Mouse (Mus musculus): ENCODE data around the gene Itih5.
A peak's percentile ranks its signal among the peaks of the same experiment; 100 is the strongest.

The Itih5 gene

DNA sequence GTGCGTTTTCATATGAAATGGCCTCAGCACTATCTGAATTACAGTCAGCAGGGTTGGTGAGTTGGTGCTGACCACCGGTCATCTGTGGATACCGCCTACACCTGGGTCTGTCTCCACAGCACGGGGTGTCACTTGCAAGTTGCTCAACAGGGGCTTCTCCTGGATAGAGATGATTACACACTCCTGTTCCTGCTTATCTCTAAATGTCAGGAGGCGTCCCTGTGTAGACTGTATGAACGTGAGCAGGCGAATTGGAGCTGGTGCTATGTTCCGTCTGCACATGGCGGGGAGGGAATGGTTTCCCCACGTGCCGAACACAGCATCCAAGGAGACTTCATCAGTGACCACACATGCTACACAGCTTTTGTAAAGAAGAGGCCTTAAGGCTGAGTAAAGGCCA lies 13.9 kb downstream of the Itih5 start:
- no peak for DNase-seq (ENCODE audit: inconsistent ontology term)

DNA sequence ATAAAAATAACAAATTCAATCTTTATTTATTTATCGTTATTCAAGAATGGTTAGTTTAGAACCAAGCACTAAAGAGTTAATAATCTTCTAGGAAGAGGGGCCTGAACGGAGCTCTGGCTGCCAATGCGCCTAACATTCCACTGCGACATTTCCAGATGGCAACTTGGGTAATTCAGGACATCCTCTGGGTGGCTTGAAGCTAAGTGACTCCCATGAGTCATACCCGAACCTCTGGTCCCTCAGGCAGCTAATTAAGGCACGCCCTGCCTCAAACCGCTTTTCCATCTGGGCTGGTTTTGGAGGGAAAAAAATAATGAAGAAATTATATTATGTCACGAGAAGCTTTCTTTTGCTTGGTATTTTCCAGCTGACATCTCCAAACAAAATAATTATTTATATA lies 14.6 kb downstream of the Itih5 start:
- peak; percentile 14 for DNase-seq (ENCODE audit: inconsistent ontology term)

DNA sequence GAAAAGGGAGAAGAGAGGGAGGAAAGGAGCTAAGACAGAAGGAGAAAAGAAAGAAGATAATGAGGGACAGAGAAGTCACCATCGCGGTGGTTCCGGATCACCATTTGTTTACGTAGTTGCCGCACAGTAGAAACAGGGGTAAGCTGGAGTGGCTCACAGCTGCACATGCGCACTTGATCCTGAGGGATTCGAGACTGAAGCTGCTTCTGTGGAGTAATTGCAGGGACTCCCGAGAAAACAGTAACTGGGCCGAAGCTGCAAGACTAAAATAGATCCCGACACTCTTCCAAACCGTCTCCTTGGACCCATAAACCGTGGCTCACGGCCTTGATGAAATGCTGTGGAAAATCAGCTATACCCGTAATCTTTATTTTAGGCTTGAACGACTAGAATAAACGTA lies 16.6 kb downstream of the Itih5 start:
- no peak for DNase-seq (ENCODE audit: inconsistent ontology term)

DNA sequence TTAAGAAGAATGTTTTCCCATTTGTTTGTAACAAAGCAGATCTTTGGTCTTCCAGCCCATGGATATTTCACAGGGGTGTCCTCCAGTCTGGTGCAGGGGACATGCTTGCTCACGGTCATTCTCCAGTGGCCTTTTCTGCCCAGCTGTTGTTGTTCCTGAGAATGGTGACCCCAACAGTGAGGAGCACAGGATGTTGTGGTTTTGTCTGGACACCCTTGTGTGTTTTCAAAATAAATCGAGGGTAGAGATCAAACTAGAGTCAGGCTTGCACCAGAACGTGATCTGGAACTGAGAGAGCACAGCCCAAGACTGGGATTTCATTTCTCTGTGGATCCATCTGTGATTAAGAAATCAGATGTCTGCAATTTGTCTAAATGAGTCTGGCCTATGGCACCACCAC lies 40.2 kb downstream of the Itih5 start:
- no peak for DNase-seq (ENCODE audit: inconsistent ontology term)

DNA sequence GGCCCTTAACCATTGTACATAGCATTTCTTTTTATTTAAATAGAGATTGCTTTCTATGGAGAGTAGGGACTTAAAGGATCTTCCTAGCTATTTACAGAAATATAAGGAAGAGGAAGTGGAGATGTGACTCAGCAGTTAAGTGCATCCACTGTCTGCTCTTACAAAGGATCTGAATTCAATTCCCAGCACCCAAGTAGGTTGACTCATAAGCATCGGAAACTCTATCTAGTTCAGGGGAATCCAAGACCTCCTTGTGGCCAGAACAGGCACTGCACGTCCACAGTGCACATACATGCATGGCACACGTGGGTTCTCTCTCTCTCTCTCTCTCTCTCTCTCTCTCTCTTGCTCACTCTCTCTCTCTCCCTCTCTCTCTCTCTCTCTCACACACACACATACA lies 41.8 kb downstream of the Itih5 start:
- DNase-seq (ENCODE audit: inconsistent ontology term): no peak

DNA sequence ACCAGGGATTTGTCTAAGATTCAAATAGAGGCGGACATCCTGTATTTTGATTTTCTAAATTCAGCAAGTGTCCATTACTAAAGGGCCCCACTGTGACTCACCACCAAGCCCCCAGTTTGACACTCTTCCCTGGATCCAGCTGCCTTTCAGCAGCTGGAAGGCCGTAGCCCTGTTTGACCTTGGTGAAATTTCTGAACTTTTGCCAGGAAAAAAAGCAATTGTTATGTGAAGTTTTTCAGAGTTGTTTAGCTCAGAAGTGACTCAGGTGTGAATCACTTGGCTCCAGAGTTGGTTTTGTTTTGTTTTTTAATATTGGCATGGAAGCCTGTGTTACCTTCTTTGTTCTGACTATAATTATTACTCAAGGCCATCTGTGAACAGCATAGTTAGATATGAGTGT lies 46.0 kb downstream of the Itih5 start:
- peak; percentile 46 for DNase-seq (ENCODE audit: inconsistent ontology term)

DNA sequence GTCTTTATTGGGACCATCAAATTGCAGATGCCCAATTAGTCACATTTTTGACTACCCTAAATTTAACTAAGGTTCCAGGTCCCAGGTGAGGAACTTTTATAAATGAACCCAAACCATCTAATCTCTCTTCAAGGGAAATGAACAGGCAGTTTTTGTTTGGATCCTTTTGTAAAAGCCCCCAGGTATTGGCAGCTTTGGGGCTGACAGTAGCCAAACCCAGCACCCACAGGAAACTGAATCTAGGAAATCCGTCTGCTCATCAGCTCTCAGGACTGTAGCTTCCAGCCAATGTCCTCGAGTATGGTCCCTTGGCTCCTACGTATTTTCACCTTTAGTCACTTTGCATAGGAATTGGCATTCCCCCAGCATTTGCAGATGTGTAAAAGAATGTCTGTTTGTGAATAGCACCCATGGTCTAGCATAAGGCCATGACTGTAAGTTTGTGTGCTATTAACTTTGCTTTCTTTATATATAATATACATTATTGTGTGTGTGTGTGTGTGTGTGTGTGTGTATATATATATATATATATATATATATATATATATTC lies 47.4 kb downstream of the Itih5 start:
- no peak for DNase-seq (ENCODE audit: inconsistent ontology term)

DNA sequence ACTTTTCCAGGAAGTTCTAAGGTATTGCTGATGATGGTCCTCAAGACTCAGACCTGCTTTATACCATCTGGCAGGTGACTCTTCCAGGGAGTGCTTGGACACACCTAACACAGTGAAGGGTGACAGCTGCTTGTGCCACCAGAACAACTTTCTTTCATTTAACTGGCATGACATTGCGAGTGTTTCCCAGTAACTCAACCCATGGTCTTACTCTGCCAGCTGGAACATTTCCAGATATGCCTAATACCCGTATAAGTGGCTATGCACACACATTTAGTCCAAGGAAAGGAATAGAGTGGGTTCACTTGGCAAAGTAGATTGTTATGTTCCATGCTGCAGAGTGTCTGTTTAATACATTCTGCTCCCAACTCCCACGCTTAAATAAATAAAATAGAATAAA lies 50.9 kb downstream of the Itih5 start:
- no peak for DNase-seq (ENCODE audit: inconsistent ontology term)

DNA sequence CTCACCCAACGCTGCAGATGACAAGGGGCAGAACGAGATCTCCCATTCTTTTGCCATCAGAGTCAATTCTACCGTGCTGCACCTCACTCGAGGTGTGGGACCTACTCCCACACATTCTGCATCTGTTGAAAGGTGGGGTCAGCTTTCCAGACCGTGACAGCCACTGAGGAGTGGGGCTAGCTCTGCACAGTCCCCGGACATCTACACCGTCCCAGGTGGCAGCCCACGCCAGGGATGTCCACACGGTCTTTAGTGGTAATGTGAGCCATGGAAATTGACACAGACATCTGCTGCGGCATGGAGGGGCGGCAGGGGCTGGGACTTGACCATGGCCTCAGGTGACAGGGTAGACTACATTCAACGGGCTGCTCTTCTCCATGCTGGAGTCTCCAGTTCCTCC lies 60.1 kb downstream of the Itih5 start:
- no peak for DNase-seq (ENCODE audit: inconsistent ontology term)

DNA sequence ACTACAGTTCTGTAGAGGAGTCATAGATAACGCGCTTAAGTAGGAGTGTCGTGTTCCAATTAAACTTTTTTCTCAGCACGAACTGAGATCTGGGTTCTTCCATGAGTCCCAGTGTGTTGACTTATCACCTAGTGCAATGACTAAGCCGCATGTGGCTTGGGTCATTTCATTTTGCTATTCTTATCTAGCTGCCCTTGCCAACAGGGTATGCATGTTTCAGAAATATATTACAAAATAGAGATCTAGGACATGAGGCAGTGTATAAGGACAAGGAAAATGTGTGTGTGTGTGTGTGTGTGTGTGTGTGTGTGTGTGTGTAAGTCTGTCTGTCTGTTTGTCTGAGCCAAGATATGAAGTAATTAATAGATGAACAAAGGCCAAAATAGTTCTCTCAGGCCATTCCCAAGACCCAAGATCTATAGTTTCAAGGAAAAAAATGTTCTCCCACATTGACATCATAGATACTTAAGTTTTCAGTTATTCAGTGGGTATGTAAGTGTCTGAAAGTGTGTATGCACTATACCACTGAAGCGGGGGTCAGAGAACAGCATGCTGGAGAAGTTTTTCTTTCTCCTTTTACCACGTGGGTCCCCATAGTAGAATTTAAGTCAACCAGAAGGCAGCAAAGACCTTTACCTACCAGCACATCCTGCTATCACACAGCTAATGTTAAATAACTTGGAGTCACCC lies 62.6 kb downstream of the Itih5 start:
- peak; percentile 32 for DNase-seq (ENCODE audit: inconsistent ontology term)

DNA sequence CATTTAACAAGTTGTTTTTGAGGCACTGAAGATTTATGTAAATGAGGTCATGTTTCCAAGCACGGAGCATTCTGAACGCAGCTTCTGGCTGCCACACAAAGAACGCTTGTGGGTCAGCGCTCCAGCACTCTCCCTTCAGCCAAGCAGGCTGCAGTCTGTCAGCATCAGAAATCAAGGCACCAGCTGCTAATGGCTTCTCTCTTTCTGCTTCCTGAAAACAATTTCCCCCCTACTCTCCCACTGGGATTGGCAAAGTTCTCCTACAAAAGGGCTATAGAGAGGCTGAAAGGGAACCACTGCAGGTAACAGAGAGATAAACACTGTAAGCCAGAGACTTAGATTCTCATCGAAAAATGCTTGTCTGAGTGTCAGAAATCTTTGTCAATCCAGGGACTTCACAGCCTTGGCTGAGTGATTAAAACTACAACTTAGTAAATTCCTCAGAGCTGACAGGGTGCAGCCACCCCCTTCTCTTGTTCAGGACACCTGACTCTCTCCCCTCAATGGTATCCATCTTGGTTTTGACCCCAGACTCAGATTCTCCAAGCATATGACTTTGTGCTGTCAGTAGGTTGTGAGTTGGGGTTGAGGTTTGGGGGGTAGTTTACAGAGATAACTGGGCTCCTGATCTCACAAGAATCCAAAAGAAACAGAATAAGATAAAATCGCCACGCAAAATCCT lies 63.3 kb downstream of the Itih5 start:
- DNase-seq (ENCODE audit: inconsistent ontology term): peak; percentile 77

DNA sequence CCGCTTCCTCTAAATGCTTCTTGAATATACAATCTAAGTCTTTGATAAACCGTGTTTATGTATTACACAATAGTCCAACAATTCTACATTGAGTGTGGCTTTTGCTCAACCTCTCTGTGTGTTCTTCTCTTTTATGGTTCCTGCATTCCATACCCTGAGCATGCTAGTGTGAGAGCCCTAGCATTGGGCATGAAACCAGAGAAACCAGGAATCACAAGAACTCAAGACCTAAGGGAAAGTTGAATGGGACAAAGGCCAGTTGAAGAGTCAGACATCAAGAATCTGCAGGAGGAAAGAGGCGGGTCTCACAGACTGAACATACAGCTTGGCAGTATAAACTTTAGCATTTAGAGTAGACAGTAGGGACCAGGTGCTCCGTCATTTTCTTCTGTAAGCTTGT lies 68.5 kb downstream of the Itih5 start:
- peak; percentile 62 for DNase-seq (ENCODE audit: inconsistent ontology term)

DNA sequence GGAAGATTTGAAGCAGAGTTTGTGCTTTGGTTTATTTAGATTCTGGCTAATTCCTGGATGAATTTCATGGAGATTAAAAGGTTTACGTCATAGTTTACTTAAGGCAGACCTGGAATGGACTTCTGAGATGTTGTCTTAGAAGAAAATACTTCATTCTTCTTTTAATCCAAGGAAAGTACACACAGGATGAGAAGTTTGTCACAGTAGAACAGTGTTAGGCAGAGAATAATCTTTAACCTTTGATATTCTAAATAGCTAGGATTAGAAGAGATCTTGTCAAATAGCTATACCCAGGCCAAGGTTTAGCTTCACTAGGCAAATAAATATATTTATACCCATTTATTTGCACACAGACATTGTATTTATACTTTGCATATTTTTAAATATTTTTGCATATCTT lies 73.5 kb downstream of the Itih5 start:
- no peak for DNase-seq (ENCODE audit: inconsistent ontology term)

DNA sequence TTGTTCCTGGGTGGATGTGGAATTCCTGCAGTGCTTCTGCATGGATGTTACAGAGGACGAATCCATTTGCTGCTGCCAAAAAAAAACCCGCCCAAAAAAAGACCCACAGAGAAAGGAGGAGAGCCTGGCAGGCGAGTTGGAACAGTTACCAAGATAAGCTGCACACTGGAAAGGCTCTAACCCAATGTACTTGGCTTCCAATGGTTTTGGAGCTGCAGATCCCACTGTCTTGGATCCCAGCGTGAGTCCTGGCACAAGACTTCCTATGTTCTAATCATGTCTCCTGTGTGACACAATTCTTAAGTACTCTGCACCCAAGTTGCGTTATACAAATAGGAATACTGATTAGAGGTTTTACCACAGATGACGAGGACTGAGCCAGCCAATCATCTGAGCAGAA lies 78.6 kb downstream of the Itih5 start:
- DNase-seq (ENCODE audit: inconsistent ontology term): no peak

DNA sequence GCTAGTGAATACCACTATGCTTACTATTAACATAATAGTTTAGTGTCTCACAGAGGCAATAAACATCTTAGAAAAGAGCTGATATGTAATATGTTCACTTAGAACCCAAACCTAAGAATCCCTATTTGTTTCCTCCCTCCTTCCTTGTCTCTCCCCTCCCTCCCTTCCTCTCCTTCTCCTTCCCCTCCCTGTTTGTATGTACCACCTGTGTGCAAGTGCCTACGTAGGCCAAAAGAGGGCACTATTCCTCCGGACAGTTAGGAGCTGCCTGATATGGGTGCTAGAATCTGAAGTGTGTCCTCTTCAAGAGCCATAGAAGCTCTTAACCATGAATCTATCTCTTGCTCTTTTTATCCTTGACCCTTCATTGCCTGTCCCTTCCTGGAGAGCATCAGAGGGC lies 83.2 kb downstream of the Itih5 start:
- no peak for DNase-seq (ENCODE audit: inconsistent ontology term)

DNA sequence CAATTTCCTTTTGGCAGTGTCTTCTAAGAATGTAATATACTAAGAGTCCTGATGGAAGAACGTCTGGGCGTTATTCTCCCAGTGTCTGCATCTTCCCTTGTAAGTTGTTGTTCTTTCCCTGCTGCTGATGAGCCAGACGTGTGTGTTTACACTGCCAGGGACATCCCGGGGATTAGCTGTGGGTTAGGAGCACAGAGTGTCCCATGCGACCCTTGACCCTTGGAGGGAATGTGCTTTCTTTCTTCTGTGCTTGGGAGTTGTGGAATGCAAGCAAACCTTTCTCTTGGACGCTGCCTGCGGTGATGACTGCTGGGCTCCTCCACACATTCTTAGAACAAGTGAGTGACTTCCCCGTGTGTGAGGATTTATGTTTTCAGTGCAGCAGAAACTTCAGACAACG lies 89.6 kb downstream of the Itih5 start:
- peak; percentile 72 for DNase-seq (ENCODE audit: inconsistent ontology term)

DNA sequence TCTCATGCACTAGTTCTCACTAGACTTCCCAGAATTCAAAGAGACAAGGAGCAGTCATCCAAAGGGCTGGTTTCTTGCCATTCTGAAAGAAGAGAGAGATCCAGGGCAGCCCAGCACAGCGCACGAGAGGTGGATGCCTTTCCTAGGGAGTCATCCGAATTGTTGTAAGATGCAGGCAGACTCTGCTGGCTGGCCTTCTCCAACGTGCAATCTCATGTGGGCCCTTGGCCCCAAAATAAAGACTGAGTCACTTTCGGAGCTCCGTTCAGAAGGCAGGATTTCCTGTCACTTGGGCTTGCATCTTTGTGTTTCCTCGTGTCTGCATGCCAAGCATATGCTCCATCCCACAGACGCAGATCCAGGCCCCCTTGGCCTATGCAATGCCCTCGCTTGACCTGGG lies 97.1 kb downstream of the Itih5 start:
- peak; percentile 92 for DNase-seq (ENCODE audit: inconsistent ontology term)

DNA sequence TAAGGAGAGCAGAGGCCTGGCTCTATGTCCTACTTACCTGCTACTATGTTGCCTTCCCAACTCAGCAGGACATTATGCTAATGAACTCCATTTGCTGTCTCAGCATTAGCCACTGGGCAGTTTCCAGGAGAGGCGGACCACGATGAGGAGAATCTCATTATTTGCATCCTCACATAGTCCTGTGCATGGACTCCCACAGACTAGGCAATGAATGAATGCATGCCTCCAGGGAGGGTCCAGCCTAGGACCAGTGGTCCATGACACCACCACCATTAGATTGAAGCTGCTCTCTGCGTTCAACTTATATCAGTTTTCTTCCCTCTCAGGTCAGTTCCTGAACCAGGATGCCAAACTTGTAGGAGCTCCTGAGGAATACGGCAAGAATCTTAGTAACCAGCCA lies 97.6 kb downstream of the Itih5 start:
- DNase-seq (ENCODE audit: inconsistent ontology term): no peak

DNA sequence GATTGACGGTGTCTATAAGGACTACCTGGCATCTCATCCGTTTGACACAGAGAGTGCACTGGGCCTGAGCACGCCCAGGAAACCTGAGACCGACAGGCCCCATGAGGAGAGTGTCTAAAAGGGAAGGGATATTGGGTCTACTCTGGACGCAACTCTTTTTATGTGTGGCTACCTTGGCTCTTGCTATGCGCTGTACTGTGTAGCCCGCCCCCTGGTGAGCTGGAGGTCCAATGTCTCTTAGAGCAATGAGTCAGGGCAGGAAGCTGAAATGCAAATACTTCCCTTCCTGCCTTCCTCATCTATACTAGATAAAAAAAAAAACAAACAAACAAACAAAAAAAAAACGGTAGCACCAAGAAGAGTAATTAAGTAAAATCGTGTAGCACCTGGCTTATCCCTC lies 98.1 kb downstream of the Itih5 start:
- no peak for DNase-seq (ENCODE audit: inconsistent ontology term)

DNA sequence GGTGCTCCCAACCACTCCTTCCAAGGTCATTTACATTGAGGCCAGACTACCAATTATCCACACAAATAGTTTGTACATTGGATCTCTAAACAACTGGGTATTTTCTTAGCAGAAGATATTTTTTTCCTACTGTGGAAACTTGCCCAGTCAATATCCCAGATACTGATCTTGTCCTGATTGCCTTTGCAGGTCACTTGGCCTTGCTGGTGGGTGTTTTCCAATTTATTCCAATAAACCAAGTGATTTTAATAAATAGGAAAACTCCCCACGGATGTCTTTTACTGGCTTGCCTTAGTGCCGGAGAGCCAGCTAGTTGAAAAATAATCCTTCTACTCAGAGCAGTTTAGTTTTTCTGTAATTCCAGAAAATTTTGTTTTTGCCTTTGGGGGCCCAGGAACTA lies 98.6 kb downstream of the Itih5 start:
- no peak for DNase-seq (ENCODE audit: inconsistent ontology term)

DNA sequence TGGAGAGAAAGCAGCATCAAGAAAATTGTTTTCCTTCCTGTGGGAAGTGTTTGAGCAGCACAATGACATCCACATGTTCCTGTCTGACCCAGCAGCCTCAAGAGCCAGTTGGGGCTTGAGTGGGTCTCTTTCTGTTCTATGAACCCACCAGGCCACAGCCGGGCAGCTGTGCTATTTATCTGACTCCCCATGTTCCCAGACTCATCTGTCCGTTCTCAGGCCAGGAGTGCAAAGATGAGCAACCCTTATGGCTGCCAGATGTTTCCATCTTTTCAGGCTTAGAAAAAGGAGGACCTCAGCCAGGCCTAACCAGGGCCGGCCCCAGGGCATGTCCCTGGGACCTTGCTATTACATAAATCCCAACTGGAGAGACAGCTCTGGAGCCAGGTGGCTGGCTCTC lies 100.0 kb downstream of the Itih5 start:
- no peak for DNase-seq (ENCODE audit: inconsistent ontology term)

DNA sequence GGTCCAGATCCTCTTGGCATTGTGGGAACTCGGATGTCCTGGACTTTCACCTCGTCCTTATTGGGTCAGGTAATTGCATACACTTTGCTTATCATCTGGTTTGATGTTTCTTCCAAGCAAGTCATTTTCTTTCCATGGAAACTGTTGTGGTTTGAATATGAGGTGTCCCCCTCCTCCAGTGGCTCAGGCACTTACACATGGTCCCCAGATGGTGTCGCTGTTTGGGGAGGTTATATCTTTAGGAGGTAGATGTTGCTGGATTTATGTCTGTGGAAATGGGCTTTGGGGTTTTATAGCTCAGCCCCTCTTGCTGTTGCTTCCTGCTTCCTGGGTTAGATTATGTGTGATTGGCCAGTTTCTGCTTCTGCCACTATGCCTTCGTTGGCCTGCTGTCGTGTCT lies 103.6 kb downstream of the Itih5 start:
- no peak for DNase-seq (ENCODE audit: inconsistent ontology term)

DNA sequence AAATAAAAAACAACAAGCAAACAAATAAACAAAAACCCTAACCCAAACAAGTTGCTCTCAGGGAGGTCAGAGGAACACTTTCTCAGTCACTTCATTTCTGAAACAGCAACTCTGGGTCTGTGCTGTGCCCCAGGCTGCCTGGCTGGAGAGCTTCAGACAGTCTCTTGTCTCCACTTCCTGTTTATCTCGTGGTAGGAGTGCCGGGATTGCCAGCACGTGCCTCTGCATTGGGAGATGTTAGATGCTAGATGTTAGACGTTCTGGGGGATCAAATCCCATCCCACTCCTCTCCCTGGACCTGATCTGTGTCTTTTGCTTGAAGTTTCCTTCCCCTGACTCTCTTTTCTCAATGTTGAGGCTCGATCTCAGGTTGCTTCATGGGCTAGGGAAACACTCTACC lies 104.9 kb downstream of the Itih5 start:
- no peak for DNase-seq (ENCODE audit: inconsistent ontology term)

DNA sequence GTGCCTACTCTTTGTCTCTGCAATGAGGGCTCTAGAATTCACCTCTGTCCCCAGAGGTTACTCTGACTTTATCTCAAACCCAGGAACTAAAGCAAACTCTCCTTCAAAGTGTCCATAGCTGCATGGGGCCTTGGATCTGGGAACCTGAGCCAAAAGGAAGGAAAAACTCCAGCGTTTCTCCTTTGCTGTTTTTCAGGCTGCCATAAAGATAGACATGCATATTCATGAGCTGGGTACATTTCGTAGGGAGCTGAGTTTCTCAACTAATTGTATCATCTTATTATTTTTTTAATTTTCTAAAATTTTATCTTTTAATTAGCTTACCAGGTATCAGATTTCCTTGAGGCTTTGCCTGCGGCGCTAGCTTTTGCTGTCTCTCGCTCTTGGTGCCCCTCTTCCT lies 106.7 kb downstream of the Itih5 start:
- DNase-seq (ENCODE audit: inconsistent ontology term): no peak
